ENCODE assay signal across 19 mouse cellular contexts in genomic region chr10:101515087-101515486, GRCm38 (mm10).
"Had no signal": no experiment of that assay in that cellular context is flagged by ENCODE, and none has a peak within 500 bp of the region (broad histone marks: within the 10 kb centered on the region; RNA-seq: fewer than 3 reads in every experiment).

No protein-coding gene starts in this region.

- H3K4me3 ChIP-seq: midbrain, embryonic 10.5 days; midbrain, embryonic 12.5 days; myocyte; neural tube, embryonic 13.5 days; neural tube, embryonic 15.5 days had no signal

- H3K27me3 ChIP-seq: midbrain, embryonic 12.5 days; neural tube, embryonic 13.5 days; neural tube, embryonic 15.5 days had no signal

- H3K4me2 ChIP-seq: lung, embryonic 14.5 days; midbrain, embryonic 12.5 days; neural tube, embryonic 13.5 days; neural tube, embryonic 15.5 days had no signal

- H3K9me3 ChIP-seq: midbrain, embryonic 10.5 days; midbrain, embryonic 12.5 days; neural tube, embryonic 13.5 days; neural tube, embryonic 15.5 days had no signal

- ATAC-seq: midbrain, embryonic 16.5 days had no signal

- H3K9ac ChIP-seq: lung, embryonic 14.5 days; midbrain, embryonic 12.5 days; neural tube, embryonic 13.5 days; neural tube, embryonic 15.5 days had no signal

- H3K27ac ChIP-seq: midbrain, embryonic 10.5 days; midbrain, embryonic 12.5 days; neural tube, embryonic 13.5 days; neural tube, embryonic 15.5 days had no signal

- H3K4me1 ChIP-seq: midbrain, embryonic 10.5 days; midbrain, embryonic 12.5 days; neural tube, embryonic 13.5 days; neural tube, embryonic 15.5 days had no signal

- H3K36me3 ChIP-seq: midbrain, embryonic 10.5 days; midbrain, embryonic 12.5 days; neural tube, embryonic 13.5 days; neural tube, embryonic 15.5 days had no signal

- DNase-seq: lung, adult 18-20 months; lung, embryonic 14.5 days; lung, postnatal 10 days; lung, postnatal 4 days; midbrain, embryonic 14.5 days; retina, postnatal 1 day; right cerebral cortex, adult 18-20 months; right cerebral cortex, postnatal 25 days; right cerebral cortex, postnatal 4 days; spleen, adult 18-20 months; thymus, adult 18-20 months; thymus, postnatal 14 days; thymus, postnatal 36 days had no signal
